Mouse (Mus musculus): ENCODE measurements around the gene BC030867.

BC030867 gene

GRCm38 (mm10) chr11:102287485-102287884 is 38.8 kb downstream of the BC030867 start:
- Histone ChIP-seq H3K9me3 (ENCODE audit: low read length) (no peaks in the 10 kb centered on the region), H3K4me3 (replicated peaks; ENCODE audit: low read length) (no peak overlapping the region), H3K27me3 (ENCODE audit: insufficient read depth, low read length) (no peaks in the 10 kb centered on the region), H3K36me3 (ENCODE audit: insufficient read depth, low read length) (peaks cover 65% of the 10 kb centered on the region), H3K4me1 (replicated peaks; ENCODE audit: low read depth, low read length) (peaks cover 79% of the 10 kb centered on the region)
- TF ChIP-seq NANOG (IDR thresholded peaks at IDR 0.05; ENCODE audit: borderline replicate concordance, low read length) = no peak

GRCm38 (mm10) chr11:102288027-102288804 is 39.5 kb downstream of the BC030867 start:
- TF ChIP-seq NANOG (IDR thresholded peaks at IDR 0.05; ENCODE audit: borderline replicate concordance, low read length) = no peak
- no peak for TF ChIP-seq POU5F1 (IDR thresholded peaks at IDR 0.05; ENCODE audit: borderline replicate concordance, low read length)
- TF ChIP-seq CTCF (conservative IDR thresholded peaks at IDR 0.05; ENCODE audit: low read length) = no peak
- H3K4me1 ChIP-seq (replicated peaks; ENCODE audit: low read depth, low read length) = peaks cover 86% of the 10 kb centered on the region
- no peaks in the 10 kb centered on the region for H3K27me3 ChIP-seq (ENCODE audit: insufficient read depth, low read length)
- H3K9me3 ChIP-seq (ENCODE audit: low read length) = no peaks in the 10 kb centered on the region
- no peak overlapping the region for H3K4me3 ChIP-seq (replicated peaks; ENCODE audit: low read length)
- H3K36me3 ChIP-seq (ENCODE audit: insufficient read depth, low read length) = peaks cover 73% of the 10 kb centered on the region

- H3K36me3 ChIP-seq (ENCODE audit: insufficient read depth, low read length) = peaks cover 79% of the 10 kb centered on the region
- TF ChIP-seq NANOG (IDR thresholded peaks at IDR 0.05; ENCODE audit: borderline replicate concordance, low read length) = no peak
- TF ChIP-seq POU5F1 (IDR thresholded peaks at IDR 0.05; ENCODE audit: borderline replicate concordance, low read length) = no peak
- TF ChIP-seq CTCF (conservative IDR thresholded peaks at IDR 0.05; ENCODE audit: low read length) = no peak
- peaks cover 85% of the 10 kb centered on the region for H3K4me1 ChIP-seq (replicated peaks; ENCODE audit: low read depth, low read length)
- H3K9me3 ChIP-seq (ENCODE audit: low read length) = no peaks in the 10 kb centered on the region
- no peaks in the 10 kb centered on the region for H3K27me3 ChIP-seq (ENCODE audit: insufficient read depth, low read length)
- H3K4me3 ChIP-seq (replicated peaks; ENCODE audit: low read length) = no peak overlapping the region
Observed at GRCm38 (mm10) chr11:102288913-102289312, 40.2 kb downstream of the BC030867 start.

- peak overlapping the region; percentile 10; the same call in 1 of the 2 replicates for H3K4me3 ChIP-seq (replicated peaks; ENCODE audit: low read length)
- H3K27me3 ChIP-seq (ENCODE audit: insufficient read depth, low read length) = no peaks in the 10 kb centered on the region
- H3K36me3 ChIP-seq (ENCODE audit: insufficient read depth, low read length) = peaks cover 86% of the 10 kb centered on the region
- no peak for TF ChIP-seq NANOG (IDR thresholded peaks at IDR 0.05; ENCODE audit: borderline replicate concordance, low read length)
- TF ChIP-seq POU5F1 (IDR thresholded peaks at IDR 0.05; ENCODE audit: borderline replicate concordance, low read length) = no peak
- TF ChIP-seq CTCF (conservative IDR thresholded peaks at IDR 0.05; ENCODE audit: low read length) = no peak
- peaks cover 88% of the 10 kb centered on the region for H3K4me1 ChIP-seq (replicated peaks; ENCODE audit: low read depth, low read length)
- H3K9me3 ChIP-seq (ENCODE audit: low read length) = no peaks in the 10 kb centered on the region
Observed at GRCm38 (mm10) chr11:102289511-102290100, 40.9 kb downstream of the BC030867 start.

- Histone ChIP-seq H3K9me3 (ENCODE audit: low read length) (no peaks in the 10 kb centered on the region), H3K4me1 (replicated peaks; ENCODE audit: low read depth, low read length) (peaks cover 93% of the 10 kb centered on the region), H3K4me3 (replicated peaks; ENCODE audit: low read length) (0 out of 2 replicates have a peak overlapping the region, but pooled peaks have one; percentile 10), H3K36me3 (ENCODE audit: insufficient read depth, low read length) (peaks cover 91% of the 10 kb centered on the region), H3K27me3 (ENCODE audit: insufficient read depth, low read length) (no peaks in the 10 kb centered on the region)
- TF ChIP-seq CTCF (conservative IDR thresholded peaks at IDR 0.05; ENCODE audit: low read length) = no peak
Observed at GRCm38 (mm10) chr11:102290141-102290540, 41.5 kb downstream of the BC030867 start.

- H3K36me3 ChIP-seq (ENCODE audit: insufficient read depth, low read length) = peaks cover 93% of the 10 kb centered on the region
- TF ChIP-seq CTCF (conservative IDR thresholded peaks at IDR 0.05; ENCODE audit: low read length) (no peak), POU5F1 (IDR thresholded peaks at IDR 0.05; ENCODE audit: borderline replicate concordance, low read length) (no peak), NANOG (IDR thresholded peaks at IDR 0.05; ENCODE audit: borderline replicate concordance, low read length) (no peak)
Observed at GRCm38 (mm10) chr11:102291051-102291535, 42.4 kb downstream of the BC030867 start.

DNA sequence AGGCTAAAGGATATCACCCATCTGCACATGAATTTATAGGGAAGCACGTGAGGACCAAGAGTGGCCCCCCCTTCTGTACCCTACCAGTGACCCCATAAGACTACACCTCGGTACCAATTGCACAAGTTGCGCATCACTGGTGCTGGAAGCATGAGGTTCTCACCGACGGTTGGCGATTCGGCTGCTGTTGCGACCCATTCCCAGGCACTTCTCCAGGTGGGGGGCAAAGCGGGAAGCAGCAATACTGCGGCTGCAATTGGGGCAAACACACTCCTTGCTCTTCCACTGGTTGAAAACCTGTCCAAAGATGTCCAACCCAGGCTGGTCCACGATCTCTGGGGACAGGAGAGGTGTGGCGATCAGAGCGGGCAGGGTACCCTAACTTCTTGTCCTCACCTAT is 45.3 kb downstream of the BC030867 start:
- Histone ChIP-seq H3K4me3 (replicated peaks; ENCODE audit: low read length) (peak overlapping the region; percentile 92; the same call in 1 of the 2 replicates), H3K4me1 (replicated peaks; ENCODE audit: low read depth, low read length) (peaks cover 80% of the 10 kb centered on the region), H3K9me3 (ENCODE audit: low read length) (no peaks in the 10 kb centered on the region), H3K27me3 (ENCODE audit: insufficient read depth, low read length) (no peaks in the 10 kb centered on the region), H3K36me3 (ENCODE audit: insufficient read depth, low read length) (peaks cover 64% of the 10 kb centered on the region)
- TF ChIP-seq CTCF (conservative IDR thresholded peaks at IDR 0.05; ENCODE audit: low read length) (no peak), POU5F1 (IDR thresholded peaks at IDR 0.05; ENCODE audit: borderline replicate concordance, low read length) (no peak)

More at GRCm38 (mm10) chr11:102291051-102291535, 42.4 kb downstream of the BC030867 start:
- no peaks in the 10 kb centered on the region for H3K27me3 ChIP-seq (ENCODE audit: insufficient read depth, low read length)
- H3K4me1 ChIP-seq (replicated peaks; ENCODE audit: low read depth, low read length) = peaks cover 89% of the 10 kb centered on the region
- no peaks in the 10 kb centered on the region for H3K9me3 ChIP-seq (ENCODE audit: low read length)
- no peak overlapping the region for H3K4me3 ChIP-seq (replicated peaks; ENCODE audit: low read length)

DNA sequence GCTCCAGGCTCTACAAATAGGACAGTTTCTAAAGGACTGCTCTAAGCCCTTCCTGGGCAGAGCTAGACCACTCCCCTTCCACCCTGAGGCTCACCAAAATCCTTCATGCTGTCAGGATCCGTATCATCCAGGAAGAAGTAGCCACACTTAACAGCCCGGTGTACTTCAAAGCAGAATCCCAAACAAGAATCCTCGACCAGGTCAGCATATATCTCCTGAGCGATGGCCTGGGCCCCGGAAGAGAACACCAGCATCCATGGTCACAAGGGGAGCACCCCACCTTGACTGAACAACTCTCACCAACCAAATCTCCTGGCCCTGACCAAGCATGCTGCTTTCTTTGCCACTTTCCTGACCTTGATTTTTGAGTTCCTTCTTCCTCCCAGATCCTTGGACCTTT is 45.7 kb downstream of the BC030867 start:
- Histone ChIP-seq H3K4me3 (replicated peaks; ENCODE audit: low read length) (peak overlapping the region; percentile 92), H3K36me3 (ENCODE audit: insufficient read depth, low read length) (peaks cover 59% of the 10 kb centered on the region), H3K27me3 (ENCODE audit: insufficient read depth, low read length) (no peaks in the 10 kb centered on the region), H3K9me3 (ENCODE audit: low read length) (no peaks in the 10 kb centered on the region), H3K4me1 (replicated peaks; ENCODE audit: low read depth, low read length) (peaks cover 80% of the 10 kb centered on the region)
- TF ChIP-seq NANOG (IDR thresholded peaks at IDR 0.05; ENCODE audit: borderline replicate concordance, low read length) (no peak), POU5F1 (IDR thresholded peaks at IDR 0.05; ENCODE audit: borderline replicate concordance, low read length) (no peak), CTCF (conservative IDR thresholded peaks at IDR 0.05; ENCODE audit: low read length) (no peak)
